Comparison of ENCODE assay signal across 7 mouse cellular contexts in the genomic region with DNA sequence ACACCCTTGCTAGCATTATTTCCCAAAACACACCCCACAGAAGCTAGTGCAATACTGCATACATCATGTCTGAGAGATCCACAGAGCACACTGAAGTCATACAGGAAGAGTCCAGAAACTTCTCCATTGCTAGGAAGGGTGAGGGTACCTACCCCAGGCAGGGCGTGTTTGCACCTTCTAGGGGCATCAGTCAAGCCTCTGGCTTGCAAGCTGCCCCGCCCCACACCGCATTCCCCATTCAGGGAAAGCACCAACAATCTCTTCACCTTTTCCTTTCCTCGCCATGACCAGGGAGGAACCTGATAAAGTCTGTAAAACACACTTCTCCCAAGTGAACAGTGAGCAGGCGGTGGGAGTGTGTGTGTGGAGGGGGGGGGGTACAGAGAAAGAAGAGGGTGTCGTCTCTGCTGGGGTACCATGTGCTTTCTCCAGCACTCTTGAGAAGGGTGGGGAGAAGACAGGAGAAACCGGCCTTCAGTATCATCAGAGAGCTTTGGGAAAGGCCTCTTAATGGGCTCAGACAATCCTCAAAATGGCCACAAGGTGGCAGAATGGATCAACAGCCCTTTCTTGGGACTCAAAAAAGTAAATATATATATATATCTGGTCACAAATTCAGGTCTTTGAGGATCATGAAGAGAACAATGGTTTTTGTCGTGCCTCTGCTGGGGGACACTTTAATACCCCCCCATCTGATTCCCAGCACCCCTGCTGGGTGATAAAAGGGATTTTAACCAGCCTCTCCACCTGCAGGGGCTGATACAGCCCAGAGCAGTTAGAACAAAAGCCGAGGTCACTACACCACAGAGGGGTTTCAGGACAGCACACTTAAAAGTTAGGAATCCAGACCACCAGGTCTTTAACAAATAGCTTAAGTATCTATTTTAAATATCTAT.
DNase-seq lines count a peak whose midpoint lies in the region; ATAC-seq and TF ChIP-seq lines count a peak whose summit lies in the region.

No protein-coding gene starts in this region.

- no peak overlapping the region for H3K27ac ChIP-seq in MEL (ENCODE audit: control insufficient read depth, low read depth, low read length)
- H3K27ac ChIP-seq in embryonic facial prominence, embryonic 10.5 days (replicated peaks) = no peak overlapping the region
- H3K27ac ChIP-seq in heart, embryonic 15.5 days = no peak overlapping the region
- no peak overlapping the region for H3K27ac ChIP-seq in kidney, embryonic 16.5 days (ENCODE audit: low read length)
- H3K27ac ChIP-seq in neural tube, embryonic 15.5 days (replicated peaks) = no peak overlapping the region

- TF ChIP-seq POLR2A in MEL (IDR thresholded peaks at IDR 0.05; ENCODE audit: control insufficient read depth in 1 of 2, insufficient read depth in 1 of 2, low read depth in 1 of 2, low read length in 2 of 2, poor library complexity in 1 of 2) = no peak
- no peak for TF ChIP-seq POLR2A in lung, adult 2 months (IDR thresholded peaks at IDR 0.05; ENCODE audit: borderline replicate concordance, extremely low read depth, low read depth, low read length)

- peak overlapping the region; percentile 57 for H3K9ac ChIP-seq in MEL (ENCODE audit: control insufficient read depth, low read depth, low read length, poor library complexity, severe bottlenecking)
- H3K9ac ChIP-seq in heart, embryonic 15.5 days = no peak overlapping the region
- H3K9ac ChIP-seq in kidney, embryonic 16.5 days (replicated peaks; ENCODE audit: low read length) = peak overlapping the region; percentile 6; the same call in 1 of the 2 replicates
- H3K9ac ChIP-seq in neural tube, embryonic 15.5 days (replicated peaks) = no peak overlapping the region

- H3K27me3 ChIP-seq in MEL (ENCODE audit: control insufficient read depth in 1 of 2, insufficient read depth in 2 of 2, low read length in 2 of 2) = no peaks in the 10 kb centered on the region
- no peaks in the 10 kb centered on the region for H3K27me3 ChIP-seq in embryonic facial prominence, embryonic 10.5 days (replicated peaks; ENCODE audit: low read depth, poor library complexity, severe bottlenecking)
- H3K27me3 ChIP-seq in heart, embryonic 15.5 days = no peaks in the 10 kb centered on the region
- no peaks in the 10 kb centered on the region for H3K27me3 ChIP-seq in kidney, embryonic 16.5 days (ENCODE audit: insufficient read depth, low read length)
- no peaks in the 10 kb centered on the region for H3K27me3 ChIP-seq in neural tube, embryonic 15.5 days (replicated peaks)

- TF ChIP-seq EP300 in MEL (IDR thresholded peaks at IDR 0.05; ENCODE audit: low read depth in 1 of 2, low read length in 2 of 2) = no peak

- H3K4me2 ChIP-seq in heart, embryonic 15.5 days = no peak overlapping the region
- no peak overlapping the region for H3K4me2 ChIP-seq in kidney, embryonic 16.5 days (replicated peaks; ENCODE audit: low read depth, low read length)
- no peak overlapping the region for H3K4me2 ChIP-seq in neural tube, embryonic 15.5 days

- peak overlapping the region in 1 of 2 experiments; percentile 18; a peak in 1 of 4 replicates for H3K4me3 ChIP-seq in MEL (ENCODE audit: control insufficient read depth in 1 of 2, insufficient read depth in 1 of 2, low read depth in 2 of 2, low read length in 2 of 2)
- H3K4me3 ChIP-seq in embryonic facial prominence, embryonic 10.5 days = no peak overlapping the region
- H3K4me3 ChIP-seq in heart, embryonic 15.5 days = no peak overlapping the region
- H3K4me3 ChIP-seq in kidney, embryonic 16.5 days (ENCODE audit: low read length) = no peak overlapping the region
- no peak overlapping the region for H3K4me3 ChIP-seq in lung, adult 2 months (replicated peaks; ENCODE audit: extremely low read depth, low read depth, low read length)
- no peak overlapping the region for H3K4me3 ChIP-seq in neural tube, embryonic 15.5 days (replicated peaks)

- 0 out of 2 replicates have a peak, but pooled peaks have one; percentile 22 for ATAC-seq in heart, embryonic 15.5 days (replicated peaks; ENCODE audit: insufficient number of reproducible peaks, insufficient read depth, low FRiP score, low read depth)
- ATAC-seq in kidney, embryonic 16.5 days (ENCODE audit: low FRiP score, low TSS enrichment) = peak; percentile 57; the same call in 1 of the 2 replicates
- ATAC-seq in neural tube, embryonic 15.5 days (ENCODE audit: low FRiP score) = peak; percentile 67

- H3K9me3 ChIP-seq in MEL (replicated peaks; ENCODE audit: insufficient read depth, low read length) = no peaks in the 10 kb centered on the region
- H3K9me3 ChIP-seq in embryonic facial prominence, embryonic 10.5 days = no peaks in the 10 kb centered on the region
- H3K9me3 ChIP-seq in heart, embryonic 15.5 days (replicated peaks) = no peaks in the 10 kb centered on the region
- no peaks in the 10 kb centered on the region for H3K9me3 ChIP-seq in kidney, embryonic 16.5 days (ENCODE audit: low read length)
- H3K9me3 ChIP-seq in neural tube, embryonic 15.5 days (replicated peaks) = no peaks in the 10 kb centered on the region

- WGBS in embryonic facial prominence, embryonic 10.5 days = 36% methylated on average over 9 of the region's 9 CpGs
- 37% methylated on average over 9 of the region's 9 CpGs for WGBS in heart, embryonic 15.5 days
- WGBS in kidney, embryonic 16.5 days = 51% methylated on average over 9 of the region's 9 CpGs
- 40% methylated on average over 9 of the region's 9 CpGs for WGBS in lung, adult 2 months
- WGBS in neural tube, embryonic 15.5 days = 43% methylated on average over 9 of the region's 9 CpGs

- peaks cover 0 to 11% of the 10 kb centered on the region in 2 experiments; a peak in 2 of 4 replicates for H3K36me3 ChIP-seq in MEL (ENCODE audit: control insufficient read depth in 1 of 2, insufficient read depth in 2 of 2, low read length in 2 of 2)
- H3K36me3 ChIP-seq in embryonic facial prominence, embryonic 10.5 days (replicated peaks) = no peaks in the 10 kb centered on the region
- no peaks in the 10 kb centered on the region for H3K36me3 ChIP-seq in heart, embryonic 15.5 days
- no peaks in the 10 kb centered on the region for H3K36me3 ChIP-seq in kidney, embryonic 16.5 days (ENCODE audit: insufficient read depth, low read length)
- no peaks in the 10 kb centered on the region for H3K36me3 ChIP-seq in neural tube, embryonic 15.5 days

- peak; percentile 55 to 76 (median 57) for TF ChIP-seq CTCF in MEL (IDR thresholded peaks at IDR 0.05 in 2 of 3, conservative IDR thresholded peaks at IDR 0.05 in 1 of 3; ENCODE audit: control insufficient read depth in 1 of 3, insufficient read depth in 1 of 3, low read depth in 2 of 3, low read length in 3 of 3, poor library complexity in 1 of 3, severe bottlenecking in 1 of 3)
- 0 out of 2 replicates have a peak, but pooled peaks have one; percentile 2 for TF ChIP-seq CTCF in lung, adult 2 months (IDR thresholded peaks at IDR 0.05; ENCODE audit: insufficient read depth, low read length)

- peaks cover 7 to 9% of the 10 kb centered on the region in 2 experiments; a peak in 3 of 4 replicates for H3K4me1 ChIP-seq in MEL (ENCODE audit: control insufficient read depth in 1 of 2, insufficient read depth in 2 of 2, low read length in 2 of 2)
- H3K4me1 ChIP-seq in embryonic facial prominence, embryonic 10.5 days = peaks cover 39% of the 10 kb centered on the region
- H3K4me1 ChIP-seq in heart, embryonic 15.5 days (replicated peaks) = peaks cover 16% of the 10 kb centered on the region
- peaks cover 44% of the 10 kb centered on the region for H3K4me1 ChIP-seq in kidney, embryonic 16.5 days (ENCODE audit: insufficient read depth, low read length)
- peaks cover 26% of the 10 kb centered on the region for H3K4me1 ChIP-seq in lung, adult 2 months (ENCODE audit: control insufficient read depth, insufficient read depth, low read length)
- peaks cover 36% of the 10 kb centered on the region for H3K4me1 ChIP-seq in neural tube, embryonic 15.5 days

- peaks cover 5% of the 10 kb centered on the region for H3K79me2 ChIP-seq in MEL (ENCODE audit: control insufficient read depth, insufficient read depth, low read length, poor library complexity)

- TF ChIP-seq RAD21 in MEL (IDR thresholded peaks at IDR 0.05; ENCODE audit: low read depth, low read length) = peak; percentile 83

- DNase-seq in MEL (ENCODE audit: low read depth, low spot score) = peak; percentile 81
- peak; percentile 51 for DNase-seq in adrenal gland, postnatal 25 days
- peak; percentile 57 for DNase-seq in embryonic facial prominence, embryonic 10.5 days (ENCODE audit: low spot score)
- DNase-seq in lung, adult 2 months = peak; percentile 56

TF ChIP-seq in MEL, 35 proteins besides CTCF, POLR2A, EP300 and RAD21:
- TF ChIP-seq SMC3 (IDR thresholded peaks at IDR 0.05; ENCODE audit: low read depth, low read length) (peak; percentile 91), ZC3H11A (IDR thresholded peaks at IDR 0.05; ENCODE audit: low read depth, low read length) (peak; percentile 91), SIN3A (IDR thresholded peaks at IDR 0.05; ENCODE audit: low read length) (0 out of 2 replicates have a peak, but pooled peaks have one; percentile 41), ZNF384 (IDR thresholded peaks at IDR 0.05; ENCODE audit: low read depth, low read length) (no peak)

Comparison
In these comparisons a context has a peak if more than half of its experiments do, and no peak if none do; other contexts are left out.
1. H3K9ac ChIP-seq: peak in MEL (single experiment) and kidney, embryonic 16.5 days (single experiment); none in heart, embryonic 15.5 days (single experiment) and neural tube, embryonic 15.5 days (single experiment).
2. Peak in every context shown above with its lines, with median percentiles within 50 percentile points of each other: DNase-seq and ATAC-seq.